Mouse (Mus musculus) midbrain, postnatal 0 days (tissue): ENCODE measurements around the gene Yars. TPM values are rescaled to one million over a fixed set of nuclear protein-coding genes. Genes with fewer than 3 reads are reported as not detected.
A peak's percentile ranks its signal among the peaks of the same experiment; 100 is the strongest.

Experiments
- ATAC-seq: fragments of 200-750 bp; cut with Nextera tagmentation; 2 replicates; pipeline ENCODE4 v1.8.0; 2017; ENCODE audit warnings: moderate number of reproducible peaks, mild to moderate bottlenecking, moderate TSS enrichment, moderate library complexity; ENCODE audit not compliant: low FRiP score
- DNase-seq: peaks from one replicate; pipeline ENCODE4 v3.0.0-alpha.2; 2015; ENCODE audit warnings: low spot score
- H3K27ac ChIP-seq: fragments of 300-500 bp; sonication (generic); 2 replicates; pipeline ENCODE4 v1.5.1; 2014; ENCODE audit warnings: low read depth, mild to moderate bottlenecking, low read length, mixed read lengths
- H3K27me3 ChIP-seq: fragments of 300-500 bp; sonication (generic); 2 replicates; pipeline ENCODE4 v1.6.1; 2014; ENCODE audit warnings: low read length, control low read depth, mixed read lengths; ENCODE audit not compliant: insufficient read depth
- H3K36me3 ChIP-seq: fragments of 300-500 bp; sonication (generic); 2 replicates; pipeline ENCODE4 v1.6.1; 2014; ENCODE audit warnings: low read length, control low read depth, mixed read lengths; ENCODE audit not compliant: insufficient read depth
- H3K4me1 ChIP-seq: fragments of 300-500 bp; sonication (generic); 2 replicates; pipeline ENCODE4 v1.6.1; 2014; ENCODE audit warnings: mild to moderate bottlenecking, control low read depth, antibody characterized with exemption, low read length, mixed read lengths; ENCODE audit not compliant: insufficient read depth
- H3K4me2 ChIP-seq: fragments of 300-500 bp; sonication (generic); 2 replicates; pipeline ENCODE4 v1.6.1; 2014; ENCODE audit warnings: low read depth, mild to moderate bottlenecking, low read length, mixed read lengths; ENCODE audit not compliant: poor library complexity, severe bottlenecking
- H3K4me3 ChIP-seq: fragments of 300-500 bp; sonication (generic); 2 replicates; pipeline ENCODE4 v1.5.1; 2014; ENCODE audit warnings: low read depth, mild to moderate bottlenecking, low read length, moderate library complexity
- H3K9ac ChIP-seq: fragments of 300-500 bp; sonication (generic); replicated peaks from 2 replicates; pipeline ENCODE4 v1.6.1; 2014; ENCODE audit warnings: mild to moderate bottlenecking, low read length, moderate library complexity, mixed read lengths; ENCODE audit not compliant: poor library complexity, severe bottlenecking
- H3K9me3 ChIP-seq: fragments of 300-500 bp; sonication (generic); 2 replicates; pipeline ENCODE4 v1.6.1; 2016; ENCODE audit warnings: low read length, control low read depth
- CTCF ChIP-seq: IDR thresholded peaks from 2 replicates; pipeline ENCODE4 v1.5.1; 2016; ENCODE audit warnings: antibody characterized with exemption, mild to moderate bottlenecking
- WGBS: fragments of 180-500 bp; shearing (Covaris S2); extraction: QIAGEN DNeasy Blood & Tissue Kit; methylation state at CpG from one replicate; pipeline ENCODE4 v1.1.7; 2014; 5-methylcytosine and 5-hydroxymethylcytosine counted together
- polyA plus RNA-seq: library from polyadenylated mRNA; unstranded; fragments of >200 nt; fragmentation: Nextera tagmentation; extraction: Ambion mirVana; gene quantifications from 2 replicates; pipeline ENCODE4 v1.2.1, GENCODE M21; 2015
- total RNA-seq: library from RNA; depleted of rRNA; stranded (reverse); fragments of >200 nt; gene quantifications from 2 replicates; pipeline ENCODE4 v1.2.3, GENCODE M21; 2014

Gene Yars
- total and polyA plus RNA-seq, 2 experiments from 2014 or later, result 66.8 to 111 TPM

DNA sequence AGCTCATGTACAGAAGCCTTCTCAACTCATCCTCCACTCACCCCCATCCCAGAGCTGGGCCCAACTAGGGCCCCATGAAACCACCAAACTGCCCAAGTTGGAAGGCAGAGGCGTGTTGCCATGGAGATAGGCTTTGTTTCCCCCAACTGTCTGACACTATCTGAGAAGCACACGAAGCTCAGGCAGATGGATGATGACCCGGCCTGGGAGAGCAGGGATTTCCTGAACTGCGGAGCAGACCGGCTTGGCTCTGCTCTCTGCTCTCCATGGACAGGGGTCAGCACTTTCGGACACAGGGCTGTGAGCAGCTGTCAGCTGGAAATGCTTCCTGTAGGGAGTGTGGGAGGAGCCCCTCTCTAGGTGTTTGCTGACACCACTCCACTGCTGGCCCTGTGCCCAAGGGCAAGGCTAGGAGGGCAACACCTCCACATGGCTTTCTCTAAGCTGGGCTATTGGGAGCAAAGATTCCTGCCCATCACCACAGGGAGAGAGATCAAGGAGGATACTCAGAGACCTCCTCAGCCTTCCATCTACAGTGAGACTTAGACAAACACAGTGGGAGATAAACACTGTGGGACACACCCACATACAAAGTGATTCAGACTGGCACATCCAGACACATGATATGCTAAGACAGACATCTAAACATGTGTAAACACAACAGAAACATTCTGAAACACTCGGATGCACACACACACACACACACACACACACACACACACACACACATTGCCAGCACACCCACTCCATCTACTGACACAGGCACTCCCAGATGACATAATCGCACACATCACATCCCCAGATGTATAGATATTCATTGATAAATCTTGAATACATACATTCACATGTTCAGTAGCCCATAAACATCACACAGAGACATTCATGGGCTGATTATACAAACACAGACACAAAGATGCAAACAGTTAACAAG lies 67.2 kb downstream of the Yars start:
- no peaks in the 10 kb centered on the region for H3K27me3 ChIP-seq
- H3K27ac ChIP-seq, result no peak overlapping the region
- H3K4me1 ChIP-seq, result peaks cover 4% of the 10 kb centered on the region; the same call in 1 of the 2 replicates
- TF ChIP-seq CTCF, result no peak
- no peak overlapping the region for H3K4me3 ChIP-seq
- no peaks in the 10 kb centered on the region for H3K36me3 ChIP-seq
- H3K4me2 ChIP-seq, result no peak overlapping the region
- no peaks in the 10 kb centered on the region for H3K9me3 ChIP-seq
- DNase-seq (peak; percentile 32), ATAC-seq (no peak)
- 30% methylated on average over 8 of the region's 8 CpGs for WGBS
- no peak overlapping the region for H3K9ac ChIP-seq

- Histone ChIP-seq H3K9ac (no peak overlapping the region), H3K4me1 (peaks cover 4% of the 10 kb centered on the region; the same call in 1 of the 2 replicates), H3K27me3 (no peaks in the 10 kb centered on the region), H3K9me3 (no peaks in the 10 kb centered on the region), H3K4me2 (no peak overlapping the region), H3K36me3 (no peaks in the 10 kb centered on the region), H3K4me3 (no peak overlapping the region), H3K27ac (no peak overlapping the region)
- WGBS, result 39% methylated on average over 4 of the region's 4 CpGs
- TF ChIP-seq CTCF, result no peak
- DNase-seq, result no peak
- no peak for ATAC-seq
Observed at GRCm38 (mm10) chr4:129259101-129259500, 69.5 kb downstream of the Yars start.

DNA sequence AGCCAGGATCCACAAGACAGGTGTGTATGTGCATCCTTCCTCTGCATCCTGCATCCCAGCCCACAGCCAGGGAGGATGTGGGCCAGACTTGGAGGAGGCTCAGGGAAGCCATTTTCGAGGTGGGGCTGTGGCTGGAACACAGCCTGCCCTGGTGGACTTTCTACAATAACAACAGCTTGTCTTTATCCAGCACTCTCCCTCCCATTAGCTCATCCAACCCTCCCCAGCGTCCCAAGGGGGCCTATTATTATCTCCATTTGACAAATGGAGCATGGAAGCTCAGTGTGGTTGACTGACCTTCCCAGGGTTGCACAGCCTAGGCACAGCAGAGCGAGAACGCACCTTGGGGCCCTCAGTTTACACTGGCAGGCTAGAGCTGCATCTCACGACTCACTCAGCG lies 71.1 kb downstream of the Yars start:
- Histone ChIP-seq H3K36me3 (no peaks in the 10 kb centered on the region), H3K4me2 (no peak overlapping the region), H3K9ac (no peak overlapping the region), H3K27me3 (no peaks in the 10 kb centered on the region), H3K27ac (no peak overlapping the region), H3K4me1 (peaks cover 4% of the 10 kb centered on the region; the same call in 1 of the 2 replicates), H3K4me3 (no peak overlapping the region), H3K9me3 (no peaks in the 10 kb centered on the region)
- ATAC-seq (no peak), DNase-seq (peak; percentile 19)
- WGBS, result 9% methylated on average over 6 of the region's 6 CpGs
- TF ChIP-seq CTCF, result no peak

DNA sequence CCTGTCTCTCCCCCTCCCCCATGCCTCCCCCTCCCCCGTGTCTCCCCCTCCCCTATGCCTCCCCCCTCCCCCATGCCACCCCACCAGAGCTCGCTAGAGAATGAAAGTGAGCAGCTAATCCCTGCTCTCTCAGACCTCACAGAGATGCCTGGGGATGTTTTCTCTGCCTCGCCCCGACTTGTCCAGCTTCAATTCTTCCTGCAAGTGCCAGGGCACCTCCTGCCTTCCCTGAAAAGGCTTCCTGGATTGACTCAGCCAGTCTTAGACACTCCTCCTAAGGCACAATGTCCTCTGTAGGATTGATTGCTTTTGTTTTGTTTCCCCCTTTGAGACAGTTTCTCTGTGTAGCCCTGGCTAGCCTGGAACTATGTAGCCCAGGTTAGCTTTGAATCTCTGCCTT lies 71.6 kb downstream of the Yars start, which contains the start of gene C77080:
C77080 (minus strand) TSS at position 209 of the 400 bp plus-strand sequence.
- no peaks in the 10 kb centered on the region for H3K9me3 ChIP-seq
- no peaks in the 10 kb centered on the region for H3K36me3 ChIP-seq
- no peak within 1 kb of the TSS for H3K4me3 ChIP-seq
- TF ChIP-seq CTCF, result no peak
- H3K4me1 ChIP-seq, result peaks cover 4% of the 10 kb centered on the region; the same call in 1 of the 2 replicates
- H3K27me3 ChIP-seq, result no peaks in the 10 kb centered on the region
- DNase-seq (no peak), ATAC-seq (no peak)
- no peak within 1 kb of the TSS for H3K27ac ChIP-seq
- H3K9ac ChIP-seq, result no peak within 1 kb of the TSS
- no peak within 1 kb of the TSS for H3K4me2 ChIP-seq
- WGBS, result 12% methylated on average over 2 of the region's 4 CpGs

DNA sequence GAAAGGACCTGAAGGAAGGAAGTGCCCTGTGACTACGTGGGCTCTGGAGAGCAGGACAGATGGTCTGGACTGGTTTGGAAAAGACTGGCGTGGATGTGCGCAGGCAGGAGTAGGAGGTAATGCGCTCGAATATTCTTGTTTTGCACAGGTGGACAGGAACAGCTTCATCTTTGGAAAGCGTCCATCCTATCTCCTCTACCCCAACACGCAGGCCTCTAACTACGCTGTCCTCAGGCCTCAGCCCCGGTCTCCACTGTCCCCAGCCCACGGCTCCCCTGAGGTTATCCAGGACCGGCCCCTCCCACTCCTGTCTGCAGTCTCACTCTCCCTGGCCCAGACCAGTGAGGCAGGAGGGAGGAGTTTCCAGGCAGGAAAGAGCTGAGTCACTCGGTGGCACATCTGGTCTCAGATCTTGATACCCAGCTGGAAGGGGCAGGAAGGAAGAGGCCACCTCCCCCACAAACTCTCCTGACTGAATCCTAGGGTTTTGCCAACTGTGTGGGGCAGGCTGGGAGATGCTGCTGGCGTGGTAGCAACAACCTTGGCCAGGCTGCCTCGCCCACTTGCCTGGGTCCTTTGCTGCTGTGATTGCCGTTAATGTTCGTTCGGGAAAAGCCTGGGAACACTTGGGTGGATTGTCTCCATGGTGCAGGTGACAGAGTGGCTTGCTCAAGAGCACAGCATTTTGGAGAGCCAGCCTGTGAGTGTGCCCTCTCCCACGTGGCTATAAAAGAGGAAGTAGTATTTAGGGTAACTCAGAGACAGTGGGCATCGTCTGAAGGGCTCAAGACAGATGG lies 73.9 kb downstream of the Yars start:
- Histone ChIP-seq H3K4me2 (no peak overlapping the region), H3K4me1 (no peaks in the 10 kb centered on the region), H3K27ac (no peak overlapping the region), H3K9me3 (no peaks in the 10 kb centered on the region), H3K27me3 (no peaks in the 10 kb centered on the region), H3K9ac (no peak overlapping the region), H3K4me3 (no peak overlapping the region), H3K36me3 (no peaks in the 10 kb centered on the region)
- WGBS, result 42% methylated on average over 19 of the region's 19 CpGs
- no peak for TF ChIP-seq CTCF
- DNase-seq (no peak), ATAC-seq (0 out of 2 replicates have a peak, but pooled peaks have one; percentile 20)
